Mouse (Mus musculus) liver, postnatal 0 days (tissue): ENCODE data around the gene Camkmt. TPM values are rescaled to one million over a fixed set of nuclear protein-coding genes. Genes with fewer than 3 reads are reported as not detected.

Experiments used
- ATAC-seq: fragments of 200-750 bp; cut with Nextera tagmentation; 2 replicates; pipeline ENCODE4 v1.8.0; 2017; ENCODE audit warnings: mild to moderate bottlenecking, moderate library complexity
- DNase-seq: peaks from one replicate; pipeline ENCODE4 v3.0.0-alpha.2; 2016
- H3K27ac ChIP-seq: fragments of 300-500 bp; sonication (generic); 2 replicates; pipeline ENCODE4 v1.5.1; 2014; ENCODE audit warnings: antibody characterized with exemption, moderate library complexity, mild to moderate bottlenecking, low read depth
- H3K27me3 ChIP-seq: fragments of 300-500 bp; sonication (generic); 2 replicates; pipeline ENCODE4 v1.6.1; 2014; ENCODE audit warnings: low read length, control low read depth, mixed read lengths; ENCODE audit not compliant: insufficient read depth
- H3K36me3 ChIP-seq: fragments of 300-500 bp; sonication (generic); replicated peaks from 2 replicates; pipeline ENCODE4 v1.6.1; 2014; ENCODE audit warnings: mild to moderate bottlenecking, control low read depth, low read length, moderate library complexity, mixed read lengths; ENCODE audit not compliant: insufficient read depth
- H3K4me1 ChIP-seq: fragments of 300-500 bp; sonication (generic); 2 replicates; pipeline ENCODE4 v1.6.1; 2014; ENCODE audit warnings: antibody characterized with exemption, mild to moderate bottlenecking, control low read depth; ENCODE audit not compliant: insufficient read depth
- H3K4me2 ChIP-seq: fragments of 300-500 bp; sonication (generic); 2 replicates; pipeline ENCODE4 v1.6.1; 2014; ENCODE audit warnings: low read depth, mild to moderate bottlenecking, low read length, moderate library complexity, mixed read lengths
- H3K4me3 ChIP-seq: fragments of 300-500 bp; sonication (generic); 2 replicates; pipeline ENCODE4 v1.5.1; 2014; ENCODE audit warnings: low read depth, low read length
- H3K9ac ChIP-seq: fragments of 300-500 bp; sonication (generic); replicated peaks from 2 replicates; pipeline ENCODE4 v1.6.1; 2014; ENCODE audit warnings: mild to moderate bottlenecking, moderate library complexity
- H3K9me3 ChIP-seq: fragments of 300-500 bp; sonication (generic); 2 replicates; pipeline ENCODE4 v1.6.1; 2016; ENCODE audit warnings: mild to moderate bottlenecking, control low read depth, low read length, mixed read lengths
- CTCF ChIP-seq: sonication (generic); IDR thresholded peaks from 2 replicates; pipeline ENCODE4 v1.5.1; 2016; ENCODE audit warnings: antibody characterized with exemption, low read depth
- EP300 ChIP-seq: IDR thresholded peaks from 2 replicates; pipeline ENCODE4 v1.6.1; 2016; ENCODE audit warnings: antibody characterized with exemption, low read depth, mild to moderate bottlenecking
- WGBS: fragments of 180-500 bp; shearing (Covaris S2); extraction: QIAGEN DNeasy Blood & Tissue Kit; methylation state at CpG from one replicate; pipeline ENCODE4 v1.1.7; 2014; ENCODE audit not compliant: insufficient replicate concordance; 5-methylcytosine and 5-hydroxymethylcytosine counted together
- polyA plus RNA-seq: library from polyadenylated mRNA; unstranded; fragments of >200 nt; fragmentation: Nextera tagmentation; extraction: Ambion mirVana; gene quantifications from 2 replicates; pipeline ENCODE4 v1.2.1, GENCODE M21; 2015

Camkmt gene
- polyA plus RNA-seq, 1 experiment from 2014 or later: 1.4 TPM

DNA sequence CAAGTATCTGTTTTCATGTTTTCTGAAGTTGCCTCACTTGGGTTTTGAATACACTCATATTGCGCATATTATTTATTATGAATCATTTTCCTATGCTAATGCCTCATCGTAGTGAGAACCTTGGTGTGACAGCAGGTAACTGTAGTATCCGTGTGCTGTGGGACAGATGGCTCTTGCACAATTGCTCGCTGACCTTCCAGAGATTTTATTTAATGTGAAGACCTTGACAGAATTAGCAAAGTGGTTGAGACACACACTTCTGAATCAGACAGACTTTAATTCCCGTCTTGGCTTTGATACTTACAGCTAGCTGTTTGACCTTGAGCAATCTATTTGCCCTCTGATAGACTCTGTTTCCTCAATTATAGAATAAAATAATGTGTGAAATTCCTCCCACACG is 262.8 kb downstream of the Camkmt start:
- no peak for DNase-seq
- ATAC-seq: no peak
- WGBS: 75% methylated on average over 6 of the region's 6 CpGs

DNA sequence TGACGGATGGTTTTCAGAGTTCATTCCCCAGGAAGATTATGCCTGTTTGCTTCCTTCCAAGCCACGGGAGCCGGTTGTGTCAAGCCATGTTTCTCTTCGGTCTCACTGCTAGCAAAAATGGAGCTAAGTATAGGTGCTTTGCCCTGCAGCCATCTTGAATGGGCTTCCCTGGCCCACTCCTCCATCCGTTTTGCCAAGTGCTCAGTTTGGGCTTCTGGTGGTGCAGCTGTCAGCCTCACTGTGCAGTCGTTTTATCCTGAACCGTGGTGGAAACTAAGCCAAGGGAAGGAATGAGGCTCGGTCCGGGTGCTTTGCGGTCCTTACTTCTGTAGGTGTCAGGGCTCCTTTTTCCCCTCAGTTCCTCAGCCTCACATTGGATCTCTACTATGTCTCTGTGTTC is 263.3 kb downstream of the Camkmt start:
- no peaks in the 10 kb centered on the region for H3K27me3 ChIP-seq
- DNase-seq (no peak), ATAC-seq (no peak)
- H3K4me3 ChIP-seq: no peak overlapping the region
- H3K27ac ChIP-seq: no peak overlapping the region
- WGBS: 79% methylated on average over 10 of the region's 10 CpGs
- H3K36me3 ChIP-seq: no peaks in the 10 kb centered on the region
- H3K9me3 ChIP-seq: no peaks in the 10 kb centered on the region
- no peak overlapping the region for H3K9ac ChIP-seq
- TF ChIP-seq EP300 (no peak), CTCF (no peak)
- H3K4me2 ChIP-seq: no peak overlapping the region
- H3K4me1 ChIP-seq: no peaks in the 10 kb centered on the region

More for the DNA sequence above, 262.8 kb downstream of the Camkmt start:
- Histone ChIP-seq H3K4me2 (no peak overlapping the region), H3K4me3 (no peak overlapping the region), H3K27ac (no peak overlapping the region), H3K27me3 (no peaks in the 10 kb centered on the region), H3K9ac (no peak overlapping the region), H3K4me1 (no peaks in the 10 kb centered on the region), H3K36me3 (no peaks in the 10 kb centered on the region), H3K9me3 (no peaks in the 10 kb centered on the region)
- no peak for TF ChIP-seq CTCF
- TF ChIP-seq EP300: no peak

DNA sequence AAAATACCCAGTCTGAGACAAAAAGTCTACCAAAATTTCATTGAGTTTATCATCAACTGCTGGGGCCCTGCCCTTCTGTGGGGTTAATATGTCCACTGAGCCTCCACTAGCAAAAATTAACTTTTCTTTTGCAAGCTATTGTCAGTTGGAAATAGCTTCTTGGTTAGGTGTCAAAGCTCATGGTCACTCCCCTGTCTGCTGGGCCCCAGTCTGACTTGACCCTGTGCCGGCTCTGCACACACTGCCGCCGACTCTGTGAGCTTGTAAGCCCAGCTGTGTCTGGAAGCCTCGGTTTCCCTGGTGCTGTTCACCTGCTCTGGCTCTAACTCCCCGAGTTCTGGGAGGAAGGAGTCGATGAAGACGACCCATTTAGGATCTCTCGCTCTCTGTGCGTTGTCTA is 265.0 kb downstream of the Camkmt start:
- DNase-seq (no peak), ATAC-seq (no peak)
- WGBS: 80% methylated on average over 9 of the region's 9 CpGs
- TF ChIP-seq EP300: no peak
- TF ChIP-seq CTCF: no peak
- Histone ChIP-seq H3K9ac (no peak overlapping the region), H3K27ac (no peak overlapping the region), H3K9me3 (no peaks in the 10 kb centered on the region), H3K27me3 (no peaks in the 10 kb centered on the region), H3K36me3 (no peaks in the 10 kb centered on the region), H3K4me1 (no peaks in the 10 kb centered on the region), H3K4me3 (no peak overlapping the region), H3K4me2 (no peak overlapping the region)

DNA sequence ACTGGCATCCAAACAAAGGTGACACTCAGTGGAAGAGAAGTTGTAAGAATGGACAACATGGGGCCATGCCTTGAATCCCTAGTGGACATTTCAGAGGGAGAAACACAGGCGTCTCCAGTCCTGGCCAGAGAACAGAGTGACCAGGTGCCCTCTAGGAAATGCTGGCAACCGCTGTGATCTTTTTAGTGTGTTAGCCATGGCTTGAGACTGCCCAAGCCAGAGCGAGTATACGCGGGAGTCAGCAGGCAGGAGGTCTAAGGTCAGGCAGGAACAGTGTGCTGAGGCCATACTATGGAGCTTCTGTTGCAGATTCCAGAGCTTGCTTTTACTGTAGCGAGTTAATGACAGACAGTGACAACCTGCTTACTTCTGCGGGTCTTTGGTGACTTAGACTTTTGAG is 270.7 kb downstream of the Camkmt start:
- ATAC-seq (no peak), DNase-seq (no peak)
- Histone ChIP-seq H3K27ac (no peak overlapping the region), H3K4me2 (no peak overlapping the region), H3K4me3 (no peak overlapping the region), H3K36me3 (no peaks in the 10 kb centered on the region), H3K4me1 (no peaks in the 10 kb centered on the region), H3K9me3 (no peaks in the 10 kb centered on the region), H3K27me3 (no peaks in the 10 kb centered on the region), H3K9ac (no peak overlapping the region)
- TF ChIP-seq EP300: no peak
- TF ChIP-seq CTCF: no peak
- WGBS: 77% methylated on average over 7 of the region's 7 CpGs

GRCm38 (mm10) chr17:85367319-85367718 is 277.0 kb downstream of the Camkmt start:
- ATAC-seq (no peak), DNase-seq (no peak)
- WGBS: 88% methylated on average over 5 of the region's 5 CpGs
- Histone ChIP-seq H3K27ac (no peak overlapping the region), H3K4me1 (no peaks in the 10 kb centered on the region), H3K27me3 (no peaks in the 10 kb centered on the region), H3K9ac (no peak overlapping the region), H3K9me3 (no peaks in the 10 kb centered on the region), H3K36me3 (no peaks in the 10 kb centered on the region), H3K4me2 (no peak overlapping the region), H3K4me3 (no peak overlapping the region)
- TF ChIP-seq EP300 (no peak), CTCF (no peak)

DNA sequence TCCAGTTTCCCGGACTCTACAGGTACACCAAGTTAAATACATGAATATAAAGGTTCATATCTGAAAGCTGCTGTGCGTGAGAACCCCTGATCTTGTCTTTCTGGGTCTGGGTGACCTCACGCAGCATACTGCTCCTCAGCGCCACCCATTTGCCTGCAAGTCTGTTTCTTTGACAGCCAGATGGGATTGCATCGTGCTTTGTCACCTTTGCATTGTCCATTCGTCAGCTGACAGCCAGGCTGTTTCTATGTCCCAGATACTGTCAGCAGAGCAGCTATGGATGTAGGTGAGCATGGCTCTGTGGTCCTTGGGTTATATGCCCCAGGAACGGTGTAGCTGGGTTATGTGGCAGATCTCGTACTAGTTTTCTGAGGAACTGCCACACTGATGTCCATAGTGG is 278.4 kb downstream of the Camkmt start:
- 65% methylated on average over 8 of the region's 8 CpGs for WGBS
- Histone ChIP-seq H3K4me1 (no peaks in the 10 kb centered on the region), H3K9me3 (no peaks in the 10 kb centered on the region), H3K4me2 (no peak overlapping the region), H3K27me3 (no peaks in the 10 kb centered on the region), H3K4me3 (no peak overlapping the region), H3K27ac (no peak overlapping the region), H3K36me3 (no peaks in the 10 kb centered on the region), H3K9ac (no peak overlapping the region)
- ATAC-seq: no peak
- TF ChIP-seq CTCF (no peak), EP300 (no peak)
- DNase-seq: no peak

- no peak overlapping the region for H3K9ac ChIP-seq
- H3K36me3 ChIP-seq: no peaks in the 10 kb centered on the region
- H3K4me3 ChIP-seq: no peak overlapping the region
- H3K4me2 ChIP-seq: no peak overlapping the region
- DNase-seq (no peak), ATAC-seq (no peak)
- no peaks in the 10 kb centered on the region for H3K27me3 ChIP-seq
- no peak for TF ChIP-seq EP300
- no peak for TF ChIP-seq CTCF
- H3K9me3 ChIP-seq: no peaks in the 10 kb centered on the region
- no peaks in the 10 kb centered on the region for H3K4me1 ChIP-seq
- no peak overlapping the region for H3K27ac ChIP-seq
- WGBS: 71% methylated on average over 13 of the region's 13 CpGs
Observed at GRCm38 (mm10) chr17:85372076-85372475, 281.7 kb downstream of the Camkmt start.
